Mouse (Mus musculus): ENCODE measurements around the gene Olfr362. TPM values are rescaled to one million over a fixed set of nuclear protein-coding genes. Genes with fewer than 3 reads are reported as not detected.
"Not testable (repeated sequence)": the region's sequence is repeated elsewhere in the genome, so short reads cannot be mapped to it uniquely, and the experiment has no call there.

Gene Olfr362
- polyA plus RNA-seq (2016; fragmentation: Nextera tagmentation; extraction: Ambion mirVana) = not detected in 2 replicates

- Histone ChIP-seq H3K27ac (no peak within 1 kb of the TSS), H3K4me1 (no peaks in the 10 kb centered on the region), H3K27me3 (ENCODE audit: low read depth, poor library complexity, severe bottlenecking) (no peaks in the 10 kb centered on the region), H3K4me3 (no peak within 1 kb of the TSS), H3K36me3 (no peaks in the 10 kb centered on the region), H3K9me3 (replicated peaks) (peaks cover 4% of the 10 kb centered on the region; the same call in 1 of the 2 replicates)
- no peak for DNase-seq (ENCODE audit: low spot score)
- 90% methylated on average over 1 of the region's 1 CpGs for WGBS
These were observed at the start of gene Olfr362 for GRCm38 (mm10) chr2:37117810-37118209. Gene Olfr362, minus strand, starts transcription at chr2:37117910.

DNA sequence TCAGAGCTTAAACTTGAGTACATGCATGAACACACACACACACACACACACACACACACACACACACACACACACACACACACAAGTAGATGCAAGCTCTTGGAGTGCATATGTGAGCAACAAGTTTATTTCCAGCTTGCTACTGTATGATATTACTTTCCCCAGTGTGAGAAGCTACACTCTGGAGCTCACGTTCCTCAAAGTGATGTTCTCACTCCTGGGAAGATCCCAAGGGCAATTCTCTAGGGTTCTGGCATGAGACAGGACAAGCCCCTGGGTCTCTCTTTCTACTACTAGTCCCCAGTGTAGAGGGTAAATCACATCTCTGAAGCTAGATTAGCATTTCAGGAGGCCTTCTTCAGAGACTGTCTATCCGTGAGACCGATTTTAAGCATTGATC is 21.3 kb upstream of the Olfr362 start, which contains the start of gene Olfr364-ps1:
Gene Olfr364-ps1 (plus strand): TSS at position 301 of the 400 bp plus-strand sequence.
- H3K4me3 ChIP-seq = no peak within 1 kb of the TSS
- H3K9me3 ChIP-seq (replicated peaks) = no peaks in the 10 kb centered on the region
- 85% methylated on average over 3 of the region's 3 CpGs for whole genome bisulfite sequencing
- H3K27ac ChIP-seq = no peak within 1 kb of the TSS
- H3K27me3 ChIP-seq (ENCODE audit: low read depth, poor library complexity, severe bottlenecking) = no peaks in the 10 kb centered on the region
- no peaks in the 10 kb centered on the region for H3K36me3 ChIP-seq
- H3K4me1 ChIP-seq = no peaks in the 10 kb centered on the region
- no peak for DNase-seq (ENCODE audit: low spot score)

DNA sequence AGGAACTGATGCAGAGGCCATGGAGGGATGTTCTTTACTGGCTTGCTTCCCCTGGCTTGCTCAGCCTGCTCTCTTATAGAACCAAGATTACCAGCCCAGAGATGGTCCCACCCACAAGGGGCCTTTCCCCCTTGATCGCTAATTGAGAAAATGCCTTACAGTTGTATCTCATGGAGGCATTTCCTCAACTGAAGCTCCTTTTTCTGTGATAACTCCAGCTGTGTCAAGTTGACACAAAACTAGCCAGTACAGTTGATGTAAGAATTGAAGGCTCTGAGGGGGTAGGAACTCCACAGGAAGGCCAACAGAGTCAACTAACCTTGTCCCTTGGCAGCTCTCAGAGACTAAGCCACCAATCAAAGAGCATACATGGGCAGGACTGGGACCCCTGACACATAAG is 28.5 kb downstream of the Olfr362 start, which contains the start of gene Olfr361:
Gene Olfr361 (minus strand): TSS at position 101 of the 400 bp plus-strand sequence.
- not testable (repeated sequence) for DNase-seq (ENCODE audit: low spot score); H3K9me3 ChIP-seq (replicated peaks); H3K4me3 ChIP-seq; H3K27ac ChIP-seq; H3K36me3 ChIP-seq; H3K4me1 ChIP-seq; H3K27me3 ChIP-seq (ENCODE audit: low read depth, poor library complexity, severe bottlenecking)
- WGBS = 58% methylated on average over 1 of the region's 1 CpGs

DNA sequence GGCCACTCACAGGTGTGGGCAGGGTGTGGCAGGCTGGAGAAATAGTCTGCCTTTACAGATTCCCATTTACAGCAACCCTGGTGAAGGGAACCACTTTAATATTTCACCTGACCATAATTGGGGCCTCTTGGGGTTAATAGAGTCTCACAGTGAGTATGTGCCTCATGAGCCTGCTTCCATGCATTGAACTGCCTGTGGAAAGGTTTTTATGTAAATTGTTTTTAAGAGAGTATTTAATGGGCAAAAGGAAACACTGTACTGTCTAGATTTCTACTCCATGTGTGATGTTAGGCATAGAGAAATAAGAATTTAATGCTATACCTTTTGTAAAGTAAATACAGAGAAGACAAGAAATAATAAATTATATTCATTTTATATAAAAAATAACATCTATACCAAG is 52.3 kb downstream of the Olfr362 start, which contains the start of gene Olfr360:
Gene Olfr360 (plus strand): TSS at position 301 of the 400 bp plus-strand sequence.
- no peak for DNase-seq (ENCODE audit: low spot score)
- Histone ChIP-seq H3K27me3 (ENCODE audit: low read depth, poor library complexity, severe bottlenecking) (no peaks in the 10 kb centered on the region), H3K4me1 (no peaks in the 10 kb centered on the region), H3K4me3 (no peak within 1 kb of the TSS), H3K9me3 (replicated peaks) (no peaks in the 10 kb centered on the region), H3K36me3 (no peaks in the 10 kb centered on the region), H3K27ac (no peak within 1 kb of the TSS)

Other genes starting within 250 kb of the Olfr362 start
- not detected in 2 replicates for gene Olfr352, start 249.4 kb downstream of the Olfr362 start, polyA plus RNA-seq (2016; fragmentation: Nextera tagmentation; extraction: Ambion mirVana)
- gene Olfr353, start 225.0 kb downstream of the Olfr362 start, polyA plus RNA-seq (2016; fragmentation: Nextera tagmentation; extraction: Ambion mirVana) = not detected in 2 replicates
- gene Olfr354, start 212.2 kb downstream of the Olfr362 start, polyA plus RNA-seq (2016; fragmentation: Nextera tagmentation; extraction: Ambion mirVana) = not detected in 2 replicates
- not detected in 2 replicates for gene Olfr355, start 189.0 kb downstream of the Olfr362 start, polyA plus RNA-seq (2016; fragmentation: Nextera tagmentation; extraction: Ambion mirVana)
- not detected in 2 replicates for gene Olfr356, start 180.8 kb downstream of the Olfr362 start, polyA plus RNA-seq (2016; fragmentation: Nextera tagmentation; extraction: Ambion mirVana)
- not detected in 2 replicates for gene Olfr357, start 124.1 kb downstream of the Olfr362 start, polyA plus RNA-seq (2016; fragmentation: Nextera tagmentation; extraction: Ambion mirVana)
- gene Olfr358, start 108.6 kb downstream of the Olfr362 start, polyA plus RNA-seq (2016; fragmentation: Nextera tagmentation; extraction: Ambion mirVana) = not detected in 2 replicates
- not detected in 2 replicates for gene Olfr360, start 52.2 kb downstream of the Olfr362 start, polyA plus RNA-seq (2016; fragmentation: Nextera tagmentation; extraction: Ambion mirVana)
- not detected in 2 replicates for gene Olfr361, start 28.6 kb downstream of the Olfr362 start, polyA plus RNA-seq (2016; fragmentation: Nextera tagmentation; extraction: Ambion mirVana)
- not detected in 2 replicates for gene Olfr364-ps1, start 21.4 kb upstream of the Olfr362 start, polyA plus RNA-seq (2016; fragmentation: Nextera tagmentation; extraction: Ambion mirVana)
- not detected in 2 replicates for gene Olfr365, start 70.3 kb upstream of the Olfr362 start, polyA plus RNA-seq (2016; fragmentation: Nextera tagmentation; extraction: Ambion mirVana)
- not detected in 2 replicates for gene Olfr366, start 93.7 kb upstream of the Olfr362 start, polyA plus RNA-seq (2016; fragmentation: Nextera tagmentation; extraction: Ambion mirVana)
- not detected in 2 replicates for gene Olfr368, start 208.6 kb upstream of the Olfr362 start, polyA plus RNA-seq (2016; fragmentation: Nextera tagmentation; extraction: Ambion mirVana)
- gene Pdcl, start 241.4 kb upstream of the Olfr362 start, polyA plus RNA-seq (2016; fragmentation: Nextera tagmentation; extraction: Ambion mirVana) = 37.2 and 43.8 TPM in 2 replicates

All from limb, embryonic 10.5 days (tissue).